In the genomic region with DNA sequence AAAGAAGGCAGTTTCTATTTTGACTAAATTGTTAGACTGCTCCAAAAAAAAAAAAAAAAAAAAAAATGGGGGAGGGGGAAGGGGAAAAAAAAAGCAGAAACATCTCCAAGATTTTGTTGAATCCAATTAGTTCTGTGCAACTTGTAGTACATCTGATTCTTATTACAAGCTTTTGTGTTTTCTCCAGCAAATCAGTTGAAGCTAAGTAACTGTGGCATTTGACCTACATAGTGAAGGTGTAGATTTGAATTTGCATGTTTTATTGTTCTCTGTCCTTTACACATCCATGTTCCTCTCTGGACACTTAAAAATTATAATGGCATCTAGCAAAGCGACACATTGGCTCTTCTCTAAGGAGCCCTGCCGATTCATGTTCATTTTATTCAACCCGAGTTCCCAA, we compare ENCODE assay signal across 19 mouse cellular contexts.
"Had no signal": no experiment of that assay in that cellular context is flagged by ENCODE, and none has a peak within 500 bp of the region (broad histone marks: within the 10 kb centered on the region; RNA-seq: fewer than 3 reads in every experiment).

No protein-coding gene starts in this region.

- H3K9ac ChIP-seq: liver, embryonic 13.5 days; liver, embryonic 15.5 days; liver, postnatal 0 days; lung, embryonic 14.5 days; neural tube, embryonic 13.5 days; neural tube, embryonic 15.5 days had no signal

- H3K9me3 ChIP-seq: liver, embryonic 13.5 days; liver, embryonic 15.5 days; midbrain, embryonic 10.5 days; neural tube, embryonic 13.5 days; neural tube, embryonic 15.5 days had no signal

- H3K4me3 ChIP-seq: liver, embryonic 13.5 days; liver, embryonic 15.5 days; midbrain, embryonic 10.5 days; myocyte; neural tube, embryonic 13.5 days; neural tube, embryonic 15.5 days had no signal

- H3K36me3 ChIP-seq: liver, embryonic 13.5 days; liver, embryonic 15.5 days; midbrain, embryonic 10.5 days; neural tube, embryonic 13.5 days; neural tube, embryonic 15.5 days had no signal

- H3K27me3 ChIP-seq: liver, embryonic 13.5 days; liver, embryonic 15.5 days had no signal

- ATAC-seq: liver, postnatal 0 days; midbrain, embryonic 16.5 days had no signal

- H3K27ac ChIP-seq: liver, embryonic 13.5 days; liver, embryonic 15.5 days; midbrain, embryonic 10.5 days; neural tube, embryonic 13.5 days; neural tube, embryonic 15.5 days had no signal

- DNase-seq: liver, embryonic 13.5 days; liver, postnatal 0 days; lung, embryonic 14.5 days; lung, postnatal 10 days; lung, postnatal 4 days; midbrain, embryonic 14.5 days; right cerebral cortex, adult 18-20 months; right cerebral cortex, postnatal 25 days; right cerebral cortex, postnatal 4 days; spleen, adult 18-20 months; thymus, adult 2 months; thymus, postnatal 25 days; thymus, postnatal 4 days had no signal

- H3K4me2 ChIP-seq: liver, embryonic 13.5 days; liver, embryonic 15.5 days; lung, embryonic 14.5 days; neural tube, embryonic 13.5 days; neural tube, embryonic 15.5 days had no signal

- H3K4me1 ChIP-seq: liver, embryonic 13.5 days; liver, embryonic 15.5 days; neural tube, embryonic 13.5 days had no signal
